ENCODE assay signal across 19 mouse cellular contexts in genomic region chr13:110960212-110960611, GRCm38 (mm10).
A peak's percentile ranks its signal among the peaks of the same experiment; 100 is the strongest.
DNase-seq lines count a peak whose midpoint lies in the region; ATAC-seq and TF ChIP-seq lines count a peak whose summit lies in the region.
"Had no signal": no experiment of that assay in that cellular context is flagged by ENCODE, and none has a peak within 500 bp of the region (broad histone marks: within the 10 kb centered on the region; RNA-seq: fewer than 3 reads in every experiment).

No protein-coding gene starts in this region.

- no peak overlapping the region for H3K9ac ChIP-seq in kidney, postnatal 0 days (ENCODE audit: low read depth, low read length)
- H3K9ac ChIP-seq: liver, embryonic 12.5 days; lung, embryonic 15.5 days; neural tube, embryonic 15.5 days had no signal

- peak; percentile 9 for DNase-seq in kidney, postnatal 0 days (ENCODE audit: low spot score)
- DNase-seq in kidney, postnatal 4 days, result no peak
- DNase-seq in induced T-regulatory cell, adult 2 months (ENCODE audit: low read depth), result peak; percentile 55
- peak; percentile 67 for DNase-seq in naive thymus-derived CD4-positive, alpha-beta T cell, adult 2 months (ENCODE audit: low read depth)
- no peak for DNase-seq in heart, postnatal 4 days
- DNase-seq in urinary bladder, postnatal 36 days (ENCODE audit: low spot score in 2 of 2), result no peak
- DNase-seq in spleen, adult 18-20 months, result no peak
- DNase-seq: adrenal gland, postnatal 25 days; cerebellum, adult 9-11 months; heart, adult 11 months; thymus, adult 18-20 months had no signal

- 47% methylated on average over 5 of the region's 5 CpGs for WGBS in kidney, postnatal 0 days

- TF ChIP-seq CTCF in kidney, postnatal 0 days (IDR thresholded peaks at IDR 0.05; ENCODE audit: low read depth), result no peak

- H3K4me2 ChIP-seq in kidney, postnatal 0 days (ENCODE audit: low read length), result no peak overlapping the region
- H3K4me2 ChIP-seq: liver, embryonic 12.5 days; lung, embryonic 15.5 days; neural tube, embryonic 15.5 days had no signal

- no peak overlapping the region for H3K27ac ChIP-seq in kidney, postnatal 0 days
- H3K27ac ChIP-seq: liver, embryonic 12.5 days; lung, embryonic 15.5 days; midbrain, embryonic 10.5 days; neural tube, embryonic 15.5 days had no signal

- no peak overlapping the region for H3K4me3 ChIP-seq in kidney, postnatal 0 days (replicated peaks; ENCODE audit: low read depth, low read length)
- H3K4me3 ChIP-seq: liver, embryonic 12.5 days; lung, embryonic 15.5 days; midbrain, embryonic 10.5 days; neural tube, embryonic 15.5 days had no signal

- H3K4me1 ChIP-seq in kidney, postnatal 0 days (replicated peaks; ENCODE audit: insufficient read depth, low read length), result no peaks in the 10 kb centered on the region
- H3K4me1 ChIP-seq: liver, embryonic 12.5 days; lung, embryonic 15.5 days; midbrain, embryonic 10.5 days; neural tube, embryonic 15.5 days had no signal

- H3K27me3 ChIP-seq in kidney, postnatal 0 days (ENCODE audit: insufficient read depth, low read length), result no peaks in the 10 kb centered on the region
- H3K27me3 ChIP-seq: liver, embryonic 12.5 days; lung, embryonic 15.5 days; neural tube, embryonic 15.5 days had no signal

- no peak for ATAC-seq in kidney, postnatal 0 days (replicated peaks; ENCODE audit: low FRiP score, low read depth)
- ATAC-seq in activated CD4-positive, CD25-positive, alpha-beta regulatory T cell, adult 4 months, result peak; percentile 96
- ATAC-seq: forebrain, embryonic 14.5 days; intestine, embryonic 16.5 days; liver, embryonic 12.5 days had no signal

- no peaks in the 10 kb centered on the region for H3K36me3 ChIP-seq in kidney, postnatal 0 days (ENCODE audit: insufficient read depth, low read length)
- H3K36me3 ChIP-seq: G1E; liver, embryonic 12.5 days; lung, embryonic 15.5 days; midbrain, embryonic 10.5 days; neural tube, embryonic 15.5 days had no signal

- H3K9me3 ChIP-seq in kidney, postnatal 0 days (replicated peaks; ENCODE audit: low read length), result no peaks in the 10 kb centered on the region
- H3K9me3 ChIP-seq: G1E; liver, embryonic 12.5 days; lung, embryonic 15.5 days; midbrain, embryonic 10.5 days; neural tube, embryonic 15.5 days had no signal

Comparison
In these comparisons a context has a peak if more than half of its experiments do, and no peak if none do; other contexts are left out.
1. DNase-seq: peak in kidney, postnatal 0 days (single experiment), induced T-regulatory cell, adult 2 months (single experiment) and naive thymus-derived CD4-positive, alpha-beta T cell, adult 2 months (single experiment); none in kidney, postnatal 4 days (0 of 2), heart, postnatal 4 days (single experiment), urinary bladder, postnatal 36 days (0 of 2) and spleen, adult 18-20 months (0 of 2).